Mouse (Mus musculus): ENCODE measurements around the gene A3galt2. TPM values are rescaled to one million over a fixed set of nuclear protein-coding genes. Genes with fewer than 3 reads are reported as not detected.

Gene A3galt2
- polyA plus RNA-seq (2012; rRNA removed) = 1.3 and 1.4 TPM in 2 replicates

DNA sequence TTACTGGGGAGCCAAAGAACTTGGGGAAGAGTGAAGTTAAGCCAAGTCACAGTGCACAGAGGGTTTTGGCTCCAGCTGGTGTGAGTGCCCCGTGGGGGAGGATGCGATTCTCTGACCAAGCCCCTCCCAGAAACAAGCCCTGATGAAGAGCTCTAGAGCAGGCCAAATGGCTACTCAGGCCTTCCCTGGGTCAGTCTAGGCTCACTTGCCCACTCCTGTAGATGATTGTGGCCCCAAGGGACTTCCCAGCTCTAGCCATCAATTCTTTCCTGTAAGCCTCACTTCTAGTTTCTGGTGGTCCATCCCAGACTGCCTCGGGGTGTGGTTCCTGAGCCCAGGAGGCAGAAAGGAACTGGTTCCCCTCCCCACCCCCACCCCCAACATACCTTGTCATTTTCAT is at the start of gene A3galt2:
Gene A3galt2 (plus strand): TSS at position 301 of the 400 bp plus-strand sequence.
- no peak for DNase-seq (ENCODE audit: low read depth)

DNA sequence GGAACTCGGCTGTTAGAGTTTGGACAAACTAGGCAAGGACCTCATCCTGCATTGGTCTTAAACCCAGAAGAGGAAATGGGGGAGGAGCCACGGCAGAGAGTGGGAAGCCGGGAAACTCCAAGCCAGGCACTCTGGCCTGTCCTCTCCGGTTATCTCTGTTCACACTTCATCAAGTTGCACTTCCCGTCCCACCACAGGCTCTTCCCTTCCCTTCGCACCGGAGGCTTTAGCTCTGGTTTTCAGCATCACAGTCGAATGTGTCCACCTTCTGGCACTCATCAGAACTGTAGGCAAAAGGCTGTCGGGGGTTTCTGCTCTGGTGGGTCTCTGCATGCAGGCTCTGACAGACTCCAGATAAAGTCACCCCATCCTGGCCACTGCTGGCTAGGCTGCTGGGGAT is 48.5 kb upstream of the A3galt2 start:
- no peak for DNase-seq (ENCODE audit: low read depth)

DNA sequence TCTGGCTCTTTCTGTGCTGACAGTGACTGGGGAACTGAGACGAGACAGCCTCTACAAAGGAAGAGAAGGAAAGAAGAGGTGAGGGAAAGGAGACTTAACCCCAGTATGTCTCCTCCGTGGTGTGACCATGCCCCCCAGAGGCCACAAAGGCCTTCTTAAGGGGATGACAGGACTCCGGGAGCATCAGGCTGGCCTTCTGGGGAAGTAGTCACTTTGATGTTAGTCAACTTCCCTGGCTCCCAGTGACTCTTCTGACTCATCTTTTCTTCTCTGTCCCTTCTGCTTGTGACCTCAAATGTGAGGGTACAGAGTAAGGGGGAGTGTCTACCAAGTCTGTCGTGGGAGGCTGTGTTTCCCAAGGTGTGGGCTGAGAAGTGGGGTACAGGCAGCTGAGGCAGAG is 47.8 kb upstream of the A3galt2 start:
- DNase-seq (ENCODE audit: low read depth) = no peak

DNA sequence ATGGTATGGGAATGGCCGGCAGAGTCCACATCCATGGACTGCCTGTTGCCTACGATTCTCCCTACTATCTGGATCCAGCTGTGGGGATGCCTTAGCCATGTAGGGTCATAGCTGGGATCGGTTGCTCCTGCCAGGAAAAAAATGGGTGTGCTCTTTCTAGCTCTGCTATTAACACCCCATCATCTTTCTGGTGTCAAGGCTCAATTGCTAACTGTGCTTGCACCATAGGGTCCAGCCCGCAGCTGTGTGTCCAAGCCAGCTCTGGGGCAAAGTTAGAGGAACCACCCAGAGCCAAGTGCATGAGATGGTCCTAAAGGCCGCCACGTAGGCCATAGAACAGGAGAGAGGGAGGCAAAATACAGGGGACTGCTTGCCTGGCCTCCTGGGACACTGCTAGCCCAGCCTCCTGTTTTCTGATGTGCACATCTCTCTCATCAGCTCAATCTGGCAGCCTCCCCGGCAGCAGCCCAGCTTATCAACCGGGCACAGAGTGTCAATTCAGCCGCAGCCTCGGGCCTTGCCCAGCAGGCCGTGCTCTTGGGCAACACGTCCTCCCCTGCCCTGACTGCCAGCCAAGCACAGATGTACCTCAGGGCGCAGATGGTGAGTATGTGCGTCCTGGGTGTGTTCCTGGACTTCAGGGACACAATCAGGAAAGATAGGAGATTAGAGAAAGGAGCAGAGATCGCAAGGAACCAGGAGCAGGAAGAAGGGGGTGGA is 45.9 kb upstream of the A3galt2 start:
- no peak for DNase-seq (ENCODE audit: low read depth)

DNA sequence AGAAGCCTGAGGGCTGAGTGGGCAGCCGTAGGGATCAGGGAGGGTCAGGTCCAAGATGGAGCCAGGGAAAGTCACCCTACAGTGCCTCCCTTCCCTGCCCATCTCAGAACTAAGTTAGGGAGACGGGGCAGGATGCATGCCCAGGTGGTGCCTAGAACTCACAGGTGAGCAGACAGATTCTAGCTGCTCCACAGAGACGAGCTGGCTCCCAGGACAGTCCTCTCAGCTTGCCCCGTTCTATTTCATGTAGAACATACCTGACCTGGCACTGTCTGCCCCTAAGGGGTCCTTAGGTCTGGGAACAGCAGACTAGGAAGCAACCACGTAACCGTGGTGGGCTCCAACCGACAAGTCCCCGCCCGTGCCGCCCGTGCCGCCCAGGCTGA is 45.4 kb upstream of the A3galt2 start:
- no peak for DNase-seq (ENCODE audit: low read depth)

DNA sequence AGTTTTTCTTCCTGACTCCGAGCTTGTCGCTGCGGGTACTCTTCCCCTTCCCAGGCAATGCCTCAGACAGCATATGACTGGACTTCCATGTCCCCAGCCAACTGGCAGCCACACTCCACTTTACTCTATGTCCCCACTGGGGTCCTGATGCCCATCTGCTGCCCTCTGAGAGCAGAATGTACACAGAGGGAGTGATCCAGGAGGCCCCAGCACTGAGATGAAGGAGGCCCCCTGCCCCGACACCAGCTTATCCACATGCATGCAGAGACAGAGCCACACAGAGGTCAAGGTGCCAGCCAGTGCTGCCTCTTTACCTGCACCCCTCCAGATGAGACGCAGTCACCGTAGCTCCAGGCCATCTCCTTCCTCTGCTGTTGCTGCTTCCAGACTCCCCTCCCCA is 44.9 kb upstream of the A3galt2 start:
- DNase-seq (ENCODE audit: low read depth) = no peak

DNA sequence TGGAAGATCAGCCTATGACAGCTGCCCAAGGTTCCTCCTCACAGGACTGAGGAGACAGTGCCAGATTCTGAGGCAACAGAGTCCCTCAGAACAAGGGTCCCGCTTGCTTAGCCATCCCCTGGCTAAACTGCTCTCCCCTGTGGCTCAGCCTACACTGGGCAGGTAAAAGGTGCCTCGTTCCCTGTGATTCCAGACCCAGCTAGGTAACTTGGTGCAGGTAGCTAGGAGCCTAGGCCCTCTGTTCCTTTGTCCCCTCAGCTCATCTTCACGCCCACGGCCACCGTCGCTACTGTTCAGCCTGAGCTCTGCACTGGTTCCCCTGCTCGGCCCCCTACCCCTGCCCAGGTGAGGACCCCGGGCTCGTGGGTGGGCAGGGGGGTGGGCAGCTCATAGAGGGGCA is 44.4 kb upstream of the A3galt2 start:
- DNase-seq (ENCODE audit: low read depth) = no peak

DNA sequence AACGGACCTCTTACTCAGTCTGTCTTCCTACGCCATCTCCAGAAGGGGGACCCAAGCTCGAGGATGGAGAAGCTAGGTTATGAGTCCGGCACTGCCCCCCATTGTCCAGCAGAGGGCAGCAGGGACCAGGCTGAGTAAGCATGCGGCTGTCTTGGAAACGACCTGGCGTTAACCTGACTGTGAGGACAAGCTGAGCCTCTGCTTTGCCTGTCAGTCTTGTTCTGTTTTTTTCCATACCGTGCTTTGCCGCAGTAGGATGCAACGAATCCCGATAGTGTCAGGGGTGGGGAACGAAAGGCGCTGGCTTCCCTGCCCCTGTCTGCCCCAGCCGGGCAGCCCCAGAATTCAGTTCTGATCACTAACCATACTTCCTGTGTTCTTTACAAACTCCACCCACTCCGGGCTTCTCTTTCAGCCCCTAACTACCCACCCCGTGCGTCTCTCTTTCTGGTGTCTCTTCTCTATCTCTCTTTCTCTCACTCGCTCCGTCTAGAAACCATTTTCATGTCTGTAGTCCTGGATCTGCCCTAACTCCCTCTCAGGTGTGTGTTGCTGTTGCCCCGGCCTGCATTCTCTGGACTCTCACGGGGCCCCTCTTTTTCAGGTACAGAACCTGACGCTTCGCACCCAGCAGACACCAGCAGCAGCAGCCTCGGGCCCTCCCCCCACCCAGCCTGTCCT is 43.6 kb upstream of the A3galt2 start:
- no peak for DNase-seq (ENCODE audit: low read depth)

DNA sequence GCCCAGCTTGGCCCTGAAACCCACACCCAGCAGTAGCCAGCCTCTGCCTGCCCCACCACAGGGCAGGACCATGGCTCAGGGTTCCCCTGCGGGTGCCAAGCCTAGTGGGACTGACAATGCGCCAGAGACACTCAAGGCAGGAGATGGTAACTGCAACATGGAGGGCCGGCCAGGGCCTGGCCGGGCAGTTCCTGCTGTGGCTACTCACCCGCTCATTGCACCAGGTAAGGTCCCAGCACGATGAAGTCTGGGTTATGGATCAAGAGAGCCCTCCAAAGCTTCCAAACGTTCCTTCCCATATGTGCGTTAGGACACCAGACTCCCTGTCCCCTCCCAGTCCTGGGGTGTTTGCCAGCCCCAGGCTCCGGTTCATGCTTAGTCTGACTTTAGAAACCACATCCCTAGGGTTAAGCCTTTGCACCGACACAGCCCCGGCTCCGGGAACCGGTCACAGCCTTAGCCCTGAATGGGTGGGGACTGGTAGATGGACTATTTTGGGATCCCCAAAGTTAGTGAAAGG is 43.0 kb upstream of the A3galt2 start:
- DNase-seq (ENCODE audit: low read depth) = no peak

DNA sequence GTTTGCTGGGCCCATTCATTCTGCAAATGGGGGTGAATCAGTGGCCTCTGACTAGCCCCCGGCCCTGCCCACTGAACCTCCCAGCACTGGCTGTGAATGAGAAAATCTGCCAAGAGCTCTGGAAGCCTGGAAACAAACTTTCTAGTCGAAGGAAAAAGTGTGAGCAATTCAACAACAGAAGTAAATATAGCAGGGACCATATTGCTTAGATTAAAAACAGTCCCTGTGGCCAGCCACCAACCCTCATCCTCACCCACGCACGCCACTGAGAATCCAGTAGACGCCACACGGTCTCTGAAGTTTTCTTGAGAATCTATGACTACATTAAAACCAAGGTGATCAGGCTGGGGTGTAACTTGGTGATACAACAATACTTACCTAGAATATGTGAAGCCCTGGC is 42.2 kb upstream of the A3galt2 start:
- DNase-seq (ENCODE audit: low read depth) = no peak

DNA sequence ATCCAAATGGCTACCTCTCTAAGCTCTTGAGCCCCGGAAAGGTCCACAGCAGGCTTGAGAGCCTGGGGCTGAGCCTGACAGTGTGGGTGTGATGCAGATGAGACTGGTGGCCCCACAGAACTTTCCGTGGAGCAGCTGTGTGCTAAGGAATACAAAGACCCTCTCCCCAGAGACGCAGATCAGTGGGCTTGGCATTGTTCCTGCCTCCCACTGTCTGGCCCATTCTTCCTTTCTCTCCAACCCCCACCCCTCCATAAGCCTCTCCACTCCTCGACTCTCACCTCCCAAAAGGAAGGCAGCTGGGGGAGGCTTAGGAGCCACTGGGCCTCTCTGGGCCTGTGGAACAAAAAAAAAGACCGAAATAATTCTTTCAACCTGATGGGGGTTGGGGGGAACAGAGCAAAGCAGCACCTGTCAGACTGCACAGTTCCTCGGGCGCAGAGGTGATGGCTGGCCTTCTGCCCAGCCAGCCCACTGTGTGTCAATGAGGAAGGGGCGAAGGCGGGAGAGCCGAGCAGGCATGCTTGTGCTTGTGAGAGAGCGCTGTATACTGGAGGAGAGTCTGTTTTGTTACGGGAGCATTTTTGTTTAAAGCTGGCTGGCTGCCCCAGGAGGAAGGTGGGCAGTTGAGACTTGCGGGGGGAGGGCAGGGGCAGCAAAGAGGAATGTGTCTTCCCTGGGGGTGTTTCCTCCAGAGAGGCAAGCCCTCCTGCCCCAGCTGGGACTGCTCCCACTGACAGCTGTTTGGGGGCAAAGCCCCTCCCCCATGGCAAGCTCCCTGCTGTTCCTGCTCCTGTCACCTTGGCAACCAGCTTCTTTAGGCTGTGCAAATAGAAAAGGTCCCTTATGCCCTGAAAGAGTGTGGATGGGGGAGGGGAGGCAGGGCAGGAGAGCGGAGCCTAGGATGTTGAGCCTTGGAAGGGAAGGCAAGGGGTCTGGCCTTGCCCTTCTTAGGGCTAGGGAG is 39.6 kb upstream of the A3galt2 start:
- DNase-seq (ENCODE audit: low read depth) = no peak

DNA sequence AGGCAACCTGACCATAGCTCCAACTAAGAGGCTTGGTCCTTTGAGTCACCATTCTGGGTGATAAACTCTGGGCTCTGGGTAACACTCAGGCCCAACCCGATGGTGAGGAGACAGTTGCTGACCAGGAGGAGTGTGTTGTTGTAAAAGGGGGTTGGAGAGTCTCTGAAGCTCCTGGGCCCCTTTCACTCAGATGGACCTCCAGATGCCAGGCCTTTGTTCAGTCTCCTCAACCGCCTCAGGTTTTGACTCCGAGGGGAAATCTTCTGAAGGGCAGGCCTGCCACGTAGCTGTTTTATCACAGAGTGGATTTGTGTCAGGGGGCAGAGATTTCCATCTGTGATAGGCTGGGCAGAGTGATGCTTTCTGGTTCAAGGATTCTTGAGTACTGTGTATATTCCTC is 38.9 kb upstream of the A3galt2 start:
- no peak for DNase-seq (ENCODE audit: low read depth)

DNA sequence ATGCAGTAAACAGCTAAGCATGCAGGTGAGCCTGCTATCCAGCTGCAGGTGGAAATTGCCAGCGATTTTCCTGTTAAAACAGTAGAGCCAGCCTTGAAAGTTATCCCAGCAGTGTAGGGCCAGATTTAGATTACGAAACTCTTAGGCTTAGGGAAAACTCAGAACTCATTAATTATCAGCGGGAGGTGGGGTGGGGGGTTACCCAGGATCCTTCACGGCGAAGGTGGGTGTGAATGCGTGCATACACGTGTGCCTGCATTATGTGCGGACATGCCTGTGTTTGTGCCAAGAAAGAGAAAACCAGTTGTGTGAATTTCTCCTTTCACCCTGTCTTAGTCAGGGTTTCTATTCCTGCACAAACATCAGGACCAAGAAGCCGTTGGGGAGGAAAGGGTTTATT is 38.4 kb upstream of the A3galt2 start:
- DNase-seq (ENCODE audit: low read depth) = no peak

DNA sequence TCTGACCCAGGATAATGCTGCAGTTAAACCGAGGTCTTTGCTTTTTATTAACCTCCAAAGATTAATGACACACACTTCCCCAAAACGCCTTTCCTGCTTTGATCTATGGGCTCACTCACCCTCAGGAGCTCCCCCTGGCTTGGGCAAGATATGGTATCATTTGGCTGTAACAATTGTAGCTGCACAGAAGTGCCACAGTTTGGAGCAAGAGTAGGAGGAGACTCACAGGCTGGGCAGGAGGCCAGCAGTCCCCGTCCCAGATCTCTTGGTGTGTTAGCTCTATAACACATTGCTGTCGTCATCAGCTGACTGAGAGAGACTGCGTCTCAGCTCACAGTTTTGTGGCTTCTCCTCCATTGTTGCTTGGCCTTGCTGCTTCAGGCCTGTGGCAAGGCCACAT is 35.1 kb upstream of the A3galt2 start:
- DNase-seq (ENCODE audit: low read depth) = no peak

DNA sequence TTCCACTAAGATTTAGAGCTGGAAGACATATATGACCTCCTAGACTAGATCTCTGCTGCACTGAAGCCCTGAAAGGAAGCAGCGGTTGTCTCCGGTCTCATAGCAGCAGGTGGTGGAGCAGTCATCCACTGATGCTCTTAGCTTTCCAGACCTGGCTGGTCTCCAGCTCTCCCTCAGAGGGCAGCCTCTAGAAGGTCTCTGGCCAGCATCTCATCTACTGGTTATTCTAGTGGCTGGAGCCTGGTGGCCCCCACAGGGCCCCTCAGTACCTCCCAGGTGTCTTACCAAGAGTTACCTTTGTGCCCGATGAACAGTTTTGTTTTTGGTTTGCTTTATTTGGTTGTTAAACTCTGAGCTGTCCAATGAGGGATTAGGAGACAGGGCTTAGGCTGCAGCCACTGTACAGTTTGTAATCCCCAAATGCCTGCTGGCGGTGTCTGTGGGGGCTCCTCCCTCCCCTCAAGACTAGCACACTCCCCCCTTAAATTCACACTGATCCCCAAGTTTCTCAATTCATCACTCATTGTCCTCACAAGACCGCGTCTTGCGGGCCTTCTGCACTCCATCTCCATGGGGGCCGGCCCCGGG is 34.0 kb upstream of the A3galt2 start:
- DNase-seq (ENCODE audit: low read depth) = no peak

DNA sequence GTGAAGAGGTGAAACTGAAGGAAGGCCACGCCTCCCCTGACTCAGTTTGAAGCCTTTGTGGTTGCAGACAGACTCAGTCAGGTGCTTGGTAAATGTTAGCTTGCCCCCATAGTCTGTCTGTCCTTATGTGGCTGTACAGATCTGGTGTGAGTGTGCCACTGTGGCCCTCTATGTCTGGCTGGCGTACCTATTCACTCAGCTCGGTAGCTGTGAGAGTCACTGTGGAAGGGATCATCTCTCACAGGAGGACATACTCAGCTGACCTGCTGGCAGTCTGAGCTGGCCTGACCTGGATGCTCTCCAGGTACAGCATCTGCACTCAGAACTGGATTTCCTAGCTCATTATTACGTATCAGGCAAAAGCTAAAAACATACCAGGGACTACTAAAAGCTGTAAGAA is 33.4 kb upstream of the A3galt2 start:
- no peak for DNase-seq (ENCODE audit: low read depth)

DNA sequence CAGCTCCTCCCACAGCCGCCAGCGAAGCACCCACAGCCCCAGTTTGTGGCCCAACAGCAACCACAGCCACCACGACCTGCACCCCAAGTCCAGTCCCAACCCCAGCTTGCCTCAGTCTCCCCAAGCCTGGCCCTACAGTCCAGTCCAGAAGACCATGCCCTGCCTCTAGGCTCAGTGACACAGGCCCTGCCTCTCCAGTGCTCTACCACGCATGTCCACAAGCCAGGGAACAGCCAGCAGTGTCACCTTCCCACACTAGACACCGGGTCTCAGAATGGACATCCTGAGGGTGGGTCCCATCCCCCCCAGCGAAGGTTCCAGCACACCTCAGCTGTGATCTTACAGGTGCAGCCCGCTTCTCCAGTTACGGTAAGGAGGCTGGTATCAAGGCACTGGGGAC is 32.2 kb upstream of the A3galt2 start:
- DNase-seq (ENCODE audit: low read depth) = no peak

DNA sequence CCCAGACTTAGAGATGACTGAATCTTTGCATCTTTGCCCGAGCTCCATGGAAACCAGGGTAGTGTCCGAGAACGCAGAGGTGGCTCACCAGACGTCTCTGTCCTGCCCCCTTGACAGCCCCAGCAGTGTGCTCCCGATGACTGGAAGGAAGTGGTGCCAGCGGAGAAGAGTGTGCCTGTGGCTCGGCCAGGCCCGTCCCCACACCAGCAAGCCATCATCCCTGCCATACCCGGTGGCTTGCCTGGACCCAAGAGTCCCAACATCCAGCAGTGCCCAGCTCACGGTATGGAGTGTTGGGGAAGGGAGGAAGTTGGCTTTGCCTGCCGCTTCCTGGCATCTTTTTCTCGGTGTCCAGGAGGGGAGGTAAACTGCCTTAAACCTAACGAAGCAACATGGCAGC is 31.7 kb upstream of the A3galt2 start:
- DNase-seq (ENCODE audit: low read depth) = no peak

DNA sequence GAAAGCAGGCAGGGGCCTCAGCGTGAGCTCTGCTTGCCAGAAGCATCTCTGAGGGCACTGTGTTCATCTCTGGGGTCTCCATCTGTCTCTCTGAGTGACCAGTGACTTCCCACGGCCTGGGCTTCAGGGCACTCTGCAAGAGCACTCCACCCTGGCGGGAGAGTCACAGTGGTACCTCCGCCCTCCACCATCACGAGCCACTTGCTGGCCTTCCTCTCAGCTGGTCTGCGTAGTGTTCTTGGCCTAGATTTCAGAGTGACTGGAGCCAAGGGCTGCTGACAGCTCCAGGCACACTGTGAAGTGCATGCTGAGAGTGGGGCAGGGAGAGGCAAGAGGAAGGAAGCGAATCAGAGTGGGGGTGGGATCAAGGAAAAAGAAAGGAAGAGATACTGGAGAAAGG is 31.1 kb upstream of the A3galt2 start:
- no peak for DNase-seq (ENCODE audit: low read depth)

DNA sequence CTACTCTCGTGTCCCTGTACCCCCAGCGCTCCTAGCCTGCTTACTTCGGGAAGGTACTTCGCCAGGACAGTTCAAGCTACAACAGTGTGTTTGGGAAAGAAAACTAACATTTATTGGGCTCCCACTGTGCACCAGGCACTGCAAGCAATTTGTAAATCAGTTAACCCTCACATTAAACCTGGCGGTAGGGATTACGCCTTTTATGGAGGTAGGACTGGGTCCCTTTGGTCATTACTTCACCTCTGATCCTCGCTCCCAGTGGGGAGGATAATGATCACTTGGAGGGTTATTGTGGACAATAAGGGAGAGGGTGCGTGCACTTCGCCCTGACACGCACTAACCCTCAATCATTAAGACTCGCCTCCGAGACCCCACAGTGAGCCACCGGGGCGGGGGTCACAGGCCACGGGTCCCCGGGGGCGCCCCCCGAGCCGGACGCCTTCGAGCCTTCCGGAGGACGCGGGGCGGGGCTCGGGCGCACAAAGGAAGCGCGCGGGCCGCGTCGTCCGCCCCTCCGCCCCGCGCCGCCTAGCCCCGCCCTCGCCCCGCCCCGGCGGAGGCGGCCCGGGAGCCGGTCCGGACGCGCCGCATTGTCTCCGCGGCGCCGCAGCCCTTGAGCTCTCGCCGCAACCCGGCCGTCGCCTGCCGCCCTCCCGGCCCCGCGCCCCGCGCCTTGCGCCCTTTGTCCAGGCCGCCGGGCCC is 28.0 kb upstream of the A3galt2 start:
- no peak for DNase-seq (ENCODE audit: low read depth)

DNA sequence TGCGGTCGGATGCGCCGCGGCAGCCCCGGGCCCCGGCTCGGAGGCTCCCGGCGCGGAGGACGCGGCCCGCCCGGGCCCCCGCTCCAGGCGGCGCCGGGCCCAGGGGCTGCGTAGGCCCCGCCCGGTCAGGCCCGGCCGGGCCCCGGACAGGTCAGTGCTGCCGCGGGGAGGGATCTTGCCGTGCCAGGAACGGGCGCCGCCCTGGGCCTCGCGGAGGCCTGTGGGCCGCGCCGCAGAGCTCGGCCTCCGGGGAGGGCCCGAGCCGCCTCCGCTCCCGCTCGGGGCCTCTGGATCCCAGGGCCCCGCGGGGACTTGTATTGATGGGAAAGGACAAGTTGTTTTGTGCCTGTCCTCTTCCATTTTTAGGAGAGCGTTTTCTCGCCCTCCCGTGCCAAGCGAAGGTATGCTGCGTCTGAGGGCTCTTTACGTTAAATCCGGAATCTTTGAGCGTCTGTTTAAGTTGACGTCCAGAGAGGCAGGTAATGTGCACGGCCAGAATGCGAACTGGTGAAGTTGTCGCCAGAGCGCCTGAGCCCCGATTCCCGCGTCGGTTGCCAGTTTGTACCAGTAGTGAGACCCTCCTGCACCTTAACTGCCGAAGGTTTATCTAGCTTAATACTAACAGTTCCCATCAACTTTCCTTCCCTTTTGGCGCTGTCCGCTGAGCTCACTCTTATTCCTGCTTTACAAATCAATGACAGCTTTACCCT is 27.3 kb upstream of the A3galt2 start:
- DNase-seq (ENCODE audit: low read depth) = no peak

All from gonadal fat pad, adult 2 months (tissue).